Mouse (Mus musculus): Measurements from ENCODE around the gene Nrd1.

DNA sequence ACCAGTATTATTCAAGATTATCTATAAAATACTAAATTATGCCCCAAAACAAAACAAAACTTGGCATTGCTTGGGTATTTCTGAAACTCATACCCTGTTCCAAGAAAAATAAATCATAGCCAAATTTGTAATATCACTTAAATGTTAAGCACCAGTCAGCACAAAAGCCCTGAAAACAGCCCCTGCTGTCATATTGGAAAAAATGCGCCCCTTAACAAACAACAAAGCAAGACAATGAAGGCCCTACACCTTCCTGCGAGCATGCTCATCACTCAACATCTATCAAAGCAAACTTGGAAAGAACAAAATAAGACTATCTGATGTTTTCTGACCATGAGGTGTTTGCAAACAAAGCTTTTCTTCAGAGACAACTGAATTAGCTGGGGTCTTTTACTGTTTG is 110.5 kb downstream of the Nrd1 start:
- TF ChIP-seq CTCF (conservative IDR thresholded peaks at IDR 0.05; ENCODE audit: insufficient read depth, insufficient read length, low read depth, low read length) (no peak), POLR2A (IDR thresholded peaks at IDR 0.05; ENCODE audit: low read depth, low read length) (no peak)

Data from kidney, adult 2 months (tissue).